Mouse (Mus musculus) frontal cortex, adult (tissue): ENCODE measurements at regions not wholly inside any gene's neighbourhood (a gene's known extent, or its start where the extent isn't known, plus 50 kb on each side); places are given as distances from the start of the nearest gene placed in this dataset.

Source experiments
- ATAC-seq: cut with Nextera tagmentation; 2 replicates; pipeline ENCODE4 v1.9.2; 2017; ENCODE audit warnings: mild to moderate bottlenecking, moderate library complexity, mixed read lengths; ENCODE audit not compliant: low TSS enrichment

- no peak for ATAC-seq
Measured at GRCm38 (mm10) chr17:79414006-79414405, 59.1 kb upstream of the Cdc42ep3 start.

DNA sequence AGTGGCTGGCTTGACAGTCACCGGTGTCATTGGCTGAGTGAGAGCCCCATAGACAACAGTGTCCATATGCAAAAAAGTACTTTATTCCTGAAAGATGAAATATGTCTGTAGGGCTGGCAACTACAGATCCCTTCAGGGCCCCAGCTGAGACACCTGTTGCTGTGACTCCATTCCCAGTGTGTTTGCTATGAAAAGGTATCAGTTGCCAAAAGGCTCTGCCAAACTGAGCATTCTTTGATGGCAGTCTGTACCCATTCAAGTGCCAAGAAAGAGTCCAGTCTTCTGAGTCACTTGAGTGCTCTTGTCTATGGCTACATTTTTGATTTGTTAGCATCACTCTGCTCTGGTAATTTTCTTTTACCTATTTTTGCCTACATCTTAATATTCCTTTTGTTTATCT lies 63.1 kb upstream of the Cdc42ep3 start:
- ATAC-seq = no peak

GRCm38 (mm10) chr17:79421618-79422017 lies 66.7 kb upstream of the Cdc42ep3 start:
- ATAC-seq = no peak

DNA sequence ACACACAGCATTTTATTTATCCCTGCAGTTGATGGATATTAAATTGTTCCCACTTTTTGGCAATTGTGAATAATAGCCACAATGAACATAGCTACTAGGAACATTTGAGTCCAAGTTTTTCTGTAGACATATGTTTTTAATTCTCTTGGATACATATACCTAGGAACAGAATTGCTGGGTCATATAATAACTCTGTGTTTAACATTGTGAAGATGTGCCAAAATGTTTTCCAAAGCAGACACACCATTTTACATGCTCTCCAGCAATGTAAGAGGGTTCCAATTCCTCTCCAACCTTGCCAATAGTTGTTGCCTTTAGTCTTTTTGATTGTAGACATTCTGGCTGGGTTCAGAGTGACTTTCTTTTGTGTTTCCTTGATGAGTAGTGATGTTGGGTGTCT lies 84.3 kb upstream of the Cdc42ep3 start:
- ATAC-seq = no peak

DNA sequence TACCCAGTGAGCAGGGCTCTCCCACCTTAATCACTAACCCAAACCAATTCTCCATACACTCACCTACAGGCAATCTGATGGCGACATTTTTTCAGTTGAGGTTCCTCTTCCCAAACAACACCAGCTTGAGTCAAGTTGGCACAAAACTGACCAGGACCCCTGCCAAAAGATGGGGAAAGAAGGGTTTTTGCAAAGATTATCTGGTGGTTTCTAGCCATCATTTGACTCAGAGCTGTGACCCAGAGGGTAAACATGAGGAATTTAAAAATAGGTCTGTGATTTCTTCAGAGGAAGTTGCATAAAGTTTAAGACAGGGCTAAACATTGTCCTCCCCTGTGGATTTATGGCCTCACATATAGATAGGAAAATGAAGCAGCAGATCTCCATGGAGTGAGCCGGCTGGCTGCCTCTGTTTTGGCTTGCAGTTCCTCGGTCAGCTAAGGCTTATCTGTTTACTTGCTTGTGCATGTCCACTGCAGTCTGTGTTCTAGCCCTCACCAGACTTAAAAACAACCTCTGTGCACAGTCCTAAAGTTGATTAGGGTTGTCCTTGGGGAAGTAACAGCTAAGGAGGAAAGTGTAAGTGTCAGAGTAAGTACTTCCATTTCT lies 87.7 kb upstream of the Cdc42ep3 start:
- no peak for ATAC-seq

DNA sequence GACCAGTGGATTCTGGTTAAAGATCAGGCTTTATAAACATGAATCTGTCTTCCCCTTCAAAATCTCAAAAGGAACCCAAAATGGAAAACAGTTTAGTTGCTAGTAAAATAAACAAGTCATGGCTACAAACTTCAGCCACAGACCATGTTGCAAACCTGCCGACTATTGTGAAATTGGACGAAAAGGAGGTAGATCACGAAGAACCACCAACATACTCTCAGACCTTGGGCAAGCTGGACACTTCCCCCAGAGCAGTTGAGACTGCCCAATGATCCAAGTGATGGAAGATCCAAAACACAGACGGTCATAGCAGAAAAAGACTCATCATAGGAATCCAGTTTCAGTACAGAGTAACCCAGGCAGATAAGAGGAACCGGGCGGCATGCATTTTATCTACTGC lies 92.3 kb upstream of the Cdc42ep3 start:
- ATAC-seq = no peak

DNA sequence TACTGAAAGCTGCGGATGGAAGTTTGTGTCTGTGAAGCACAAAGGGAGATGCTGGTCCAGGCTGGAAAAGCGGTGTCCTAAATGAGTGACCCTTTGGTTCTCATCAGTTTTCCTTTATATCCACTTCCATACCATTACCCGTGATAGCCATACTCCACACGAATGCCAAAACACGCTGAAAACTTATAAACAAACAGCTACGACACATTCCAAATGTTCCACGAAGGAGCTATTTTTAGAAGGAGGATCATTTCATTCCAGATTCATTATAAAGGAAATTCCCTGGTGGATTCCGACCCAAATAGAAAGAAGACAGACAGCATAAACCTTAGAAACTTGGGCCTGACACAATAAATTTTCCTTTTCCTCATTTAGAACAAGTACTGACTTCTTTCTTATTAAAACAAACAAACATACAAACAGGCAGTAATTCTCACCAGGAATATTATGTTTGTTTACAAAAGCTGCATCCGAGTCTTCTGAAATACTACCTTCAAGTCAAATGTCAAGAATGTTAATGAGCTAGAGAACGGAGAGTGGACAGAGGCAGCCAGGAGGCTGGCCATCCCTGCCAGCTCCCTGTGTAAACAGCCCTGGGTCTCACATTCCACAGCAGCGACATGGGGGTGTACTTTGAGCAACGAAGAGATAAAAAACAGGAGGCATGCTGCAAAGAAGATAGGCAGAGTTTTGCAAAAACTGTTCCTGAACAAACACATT lies 96.4 kb upstream of the Cdc42ep3 start:
- ATAC-seq = no peak

DNA sequence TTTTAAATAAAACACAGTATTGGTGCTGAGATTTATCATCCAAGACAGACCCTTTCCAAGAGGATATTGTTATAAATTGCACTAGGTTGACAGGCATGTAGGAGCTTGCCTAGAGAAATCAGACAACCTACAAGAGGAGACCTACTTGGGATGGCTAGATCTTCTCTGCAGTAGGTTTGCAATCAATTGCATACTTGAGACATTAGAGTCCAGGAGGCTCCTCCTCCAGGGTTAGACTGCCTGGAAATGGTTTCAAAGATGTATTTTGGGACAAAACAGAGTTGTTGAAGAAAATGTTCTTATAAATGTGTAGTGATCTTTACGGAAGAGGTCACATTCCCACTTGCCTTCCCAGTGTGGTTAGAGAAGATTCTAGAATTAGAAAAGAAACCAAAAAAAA lies 98.9 kb upstream of the Cdc42ep3 start:
- no peak for ATAC-seq

DNA sequence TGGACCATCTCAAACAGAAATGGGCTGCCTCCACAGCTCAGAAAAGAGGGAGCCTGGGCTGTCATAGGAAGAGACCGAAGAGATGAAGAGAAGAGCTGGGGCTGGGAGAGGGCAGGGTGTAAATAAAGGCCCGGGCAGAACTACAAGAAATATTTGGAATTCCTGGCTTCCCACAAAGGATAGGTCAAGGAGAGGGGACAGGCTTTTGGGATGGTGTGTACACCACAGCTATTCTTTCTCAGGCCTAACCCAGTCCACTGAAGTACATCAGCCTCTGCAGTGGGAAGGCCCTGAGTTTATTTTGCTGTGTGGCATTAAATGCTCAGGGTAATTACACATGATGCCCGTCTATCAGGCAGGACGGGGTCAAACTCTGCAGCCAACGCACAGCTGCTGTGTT lies 99.6 kb upstream of the Cdc42ep3 start:
- no peak for ATAC-seq

- ATAC-seq = no peak
Measured at GRCm38 (mm10) chr17:79455229-79455628, 100.3 kb upstream of the Cdc42ep3 start.

- ATAC-seq = no peak
Measured at GRCm38 (mm10) chr17:79457636-79458035, 102.7 kb upstream of the Cdc42ep3 start.

- no peak for ATAC-seq
Measured at GRCm38 (mm10) chr17:79461681-79462091, 106.8 kb upstream of the Cdc42ep3 start.

- ATAC-seq = no peak
Measured at GRCm38 (mm10) chr17:79463074-79463694, 108.3 kb upstream of the Cdc42ep3 start.

GRCm38 (mm10) chr17:79465666-79466065 lies 110.8 kb upstream of the Cdc42ep3 start:
- no peak for ATAC-seq

DNA sequence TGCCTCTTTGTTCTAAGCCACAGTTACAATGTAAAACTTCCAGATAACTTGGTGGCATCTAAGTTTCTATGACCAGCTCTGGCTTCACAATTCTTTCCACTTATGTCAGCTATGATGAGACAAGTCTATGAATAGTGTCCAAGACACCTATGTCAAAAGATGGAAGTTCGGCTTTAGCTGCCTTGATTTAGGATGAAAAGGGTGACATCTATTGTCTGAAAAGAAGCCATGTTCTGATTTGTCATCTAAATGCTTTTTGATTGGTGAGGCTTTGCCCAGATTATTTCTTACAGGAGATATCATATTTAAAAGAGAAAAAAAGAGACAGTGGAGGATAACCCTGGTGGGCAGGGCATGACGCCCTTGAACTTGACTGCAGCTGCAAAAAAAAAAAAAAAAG lies 116.7 kb upstream of the Cdc42ep3 start:
- no peak for ATAC-seq

DNA sequence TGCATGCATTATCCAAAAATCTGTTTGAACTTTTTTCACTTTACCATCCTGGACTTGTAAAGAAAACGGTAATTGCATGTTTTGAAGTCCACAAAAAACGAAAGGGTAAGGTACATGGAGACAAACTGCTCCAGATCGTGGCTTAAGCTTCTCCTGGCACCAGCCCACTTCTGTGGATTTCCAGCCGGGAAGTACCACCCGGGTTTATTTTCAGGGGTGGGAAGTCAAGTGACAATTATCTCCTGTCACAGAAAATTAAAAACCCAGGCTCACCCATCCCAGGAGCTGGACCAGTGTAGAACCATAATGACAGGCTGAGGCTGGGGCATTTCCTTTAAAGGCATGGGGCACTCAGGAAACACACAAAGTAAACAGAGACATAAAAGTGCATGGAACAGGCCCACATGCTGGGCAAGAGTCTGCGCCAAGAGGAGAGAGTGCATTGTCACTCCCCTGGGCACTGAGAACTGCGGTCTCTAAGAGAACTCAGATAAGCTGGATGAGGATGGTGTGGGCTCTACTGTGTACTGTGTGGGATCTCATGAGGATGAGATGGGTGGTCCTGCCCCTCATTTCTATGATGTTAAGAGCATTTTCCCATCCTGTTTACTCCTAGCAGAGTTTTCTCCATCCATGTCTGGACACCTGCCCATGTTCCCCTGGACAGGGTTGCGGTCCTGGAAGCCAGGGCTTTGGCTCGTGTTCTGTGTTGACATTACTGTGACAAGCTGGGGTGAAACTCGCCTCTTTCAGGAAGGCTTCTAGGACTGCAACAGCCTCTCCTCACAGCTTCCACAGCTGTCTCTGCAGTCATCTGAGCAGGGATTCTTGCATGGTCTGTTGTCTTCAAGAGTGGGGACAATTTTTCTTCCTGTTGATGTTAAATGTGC lies 117.5 kb upstream of the Cdc42ep3 start:
- ATAC-seq = no peak

DNA sequence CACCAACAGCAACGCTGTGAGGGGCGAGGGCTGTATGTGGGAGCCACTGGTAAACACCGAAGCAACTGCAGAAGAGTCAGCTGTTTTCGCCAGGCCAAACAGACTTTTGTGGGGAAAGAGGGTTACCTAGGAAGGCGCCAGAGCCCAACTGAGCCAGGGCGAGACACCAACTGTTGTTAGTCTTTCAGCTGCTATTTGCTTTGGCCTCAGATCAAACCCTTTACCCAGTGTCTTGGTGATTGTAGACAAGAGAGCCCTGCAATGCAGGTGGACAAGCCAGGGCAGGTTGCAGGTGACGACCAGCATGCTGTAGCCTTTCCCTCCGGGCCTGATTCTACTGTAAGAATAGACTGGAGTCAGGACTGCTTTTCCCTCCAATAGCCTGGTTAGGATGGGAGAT lies 121.8 kb upstream of the Cdc42ep3 start:
- no peak for ATAC-seq

- no peak for ATAC-seq
Measured at GRCm38 (mm10) chr17:79481112-79481738, 126.3 kb upstream of the Cdc42ep3 start.

DNA sequence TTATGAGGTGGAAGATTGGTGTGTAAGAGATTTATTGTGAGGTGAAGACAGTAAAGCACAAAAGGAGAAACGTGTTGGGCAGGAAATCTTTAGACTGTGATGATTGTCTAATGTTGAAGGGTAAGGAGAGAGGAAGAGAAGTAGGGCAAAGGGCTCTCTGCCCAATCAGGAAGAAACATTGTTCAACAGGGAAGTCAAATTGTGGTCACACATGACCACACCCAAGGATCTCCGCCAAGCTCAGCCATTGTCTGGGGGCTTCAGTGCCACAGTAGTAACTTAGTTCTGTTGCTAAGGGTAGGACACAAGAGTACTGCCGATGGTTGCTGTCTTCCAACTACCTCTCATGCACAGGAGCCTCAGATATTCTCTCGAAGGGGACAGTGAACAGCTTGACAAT lies 127.0 kb upstream of the Cdc42ep3 start:
- no peak for ATAC-seq

- no peak for ATAC-seq
Measured at GRCm38 (mm10) chr17:79485239-79485638, 126.4 kb upstream of the Rmdn2 start.

DNA sequence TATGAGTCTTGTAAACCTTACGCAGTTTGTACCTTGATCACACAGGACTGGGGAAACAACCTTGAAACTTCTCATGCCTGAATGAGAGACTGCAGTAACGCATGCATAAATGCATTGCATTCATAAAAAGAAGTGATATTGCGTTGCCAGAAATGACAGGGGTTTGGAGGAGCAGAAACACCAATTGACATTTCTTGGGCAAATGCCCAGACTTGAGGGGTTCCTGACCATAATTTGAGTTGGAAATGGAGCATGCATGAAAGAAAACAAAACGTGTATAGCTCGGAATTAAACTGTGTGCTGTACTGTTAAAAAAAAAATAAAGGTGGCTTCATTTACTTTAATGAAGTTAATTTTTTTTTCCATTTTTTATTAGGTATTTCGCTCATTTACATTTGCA lies 122.4 kb upstream of the Rmdn2 start:
- no peak for ATAC-seq

- peak; percentile 86 for ATAC-seq
Measured at GRCm38 (mm10) chr17:79497629-79498028, 114.0 kb upstream of the Rmdn2 start.
